Mouse (Mus musculus): Measurements from ENCODE around the gene Samd8.

The Samd8 gene

DNA sequence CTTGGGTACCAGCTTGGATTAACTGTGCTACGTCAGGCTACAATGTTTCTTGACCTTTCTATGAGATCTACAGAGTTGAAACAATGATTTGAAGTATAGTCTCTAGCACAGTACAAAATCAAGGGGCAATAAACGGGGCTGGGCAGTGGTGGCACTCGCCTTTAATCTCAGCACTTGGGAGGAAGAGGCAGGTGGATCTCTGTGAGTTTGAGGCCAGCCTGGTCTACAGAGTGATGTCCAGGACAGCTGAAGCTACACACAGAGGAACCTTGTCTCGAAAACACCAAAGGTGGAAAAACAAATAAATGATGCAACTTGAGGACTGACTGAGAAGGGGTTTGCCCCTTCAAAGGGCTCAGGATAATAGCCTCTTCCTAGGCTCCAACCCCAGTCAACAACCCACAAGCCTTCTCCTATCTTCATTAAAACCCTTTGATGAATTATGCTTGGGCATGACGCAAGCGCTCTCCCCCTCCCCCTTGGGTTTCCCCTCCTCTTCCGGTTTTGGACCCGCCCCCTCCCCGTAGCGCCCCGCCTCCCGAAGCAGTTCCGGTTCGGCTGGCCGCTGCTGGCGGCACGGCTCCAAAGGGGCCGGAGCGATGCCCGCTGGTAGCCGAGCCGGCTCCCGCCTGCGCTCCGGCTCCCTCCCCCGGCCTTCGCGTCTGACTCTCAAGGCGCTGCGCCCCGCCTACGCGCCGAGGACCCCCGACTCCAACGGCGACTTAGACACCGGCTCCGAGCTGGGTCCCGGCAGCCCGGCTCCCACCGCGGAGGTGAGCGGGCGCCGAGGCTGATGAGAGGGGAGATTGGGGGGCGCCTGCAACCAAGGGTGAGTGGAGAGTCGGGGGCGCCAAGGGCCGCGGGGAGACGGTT, at the start of gene Samd8:
Samd8 (plus strand) TSS at position 524 of the 873 bp plus-strand sequence.
- DNase-seq (ENCODE audit: inconsistent age in 2 of 2, low spot score in 1 of 2), result peak; percentile 90 to 96

DNA sequence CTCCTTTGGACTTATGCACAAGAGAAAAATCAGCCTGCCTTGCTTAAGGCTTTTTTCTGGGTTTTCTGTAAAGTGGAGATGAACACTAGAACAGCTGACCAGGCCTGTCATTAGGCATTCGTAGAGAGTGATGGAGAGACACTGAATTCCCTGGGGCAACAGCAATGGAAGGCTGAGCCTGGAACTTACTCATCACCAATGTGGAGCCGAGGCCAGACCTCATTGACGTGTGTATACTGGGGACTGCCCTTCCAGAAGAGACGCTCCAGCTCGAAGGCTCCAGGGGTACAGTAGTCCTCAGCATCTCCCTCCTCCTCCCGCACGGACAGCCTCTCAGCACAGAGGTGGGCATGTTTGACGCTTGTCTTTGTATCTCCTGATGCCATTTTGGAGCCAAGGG, 47.6 kb upstream of the Samd8 start:
- DNase-seq (ENCODE audit: inconsistent age in 2 of 2, low spot score in 1 of 2), result peak in 1 of 2 experiments; percentile 36

DNA sequence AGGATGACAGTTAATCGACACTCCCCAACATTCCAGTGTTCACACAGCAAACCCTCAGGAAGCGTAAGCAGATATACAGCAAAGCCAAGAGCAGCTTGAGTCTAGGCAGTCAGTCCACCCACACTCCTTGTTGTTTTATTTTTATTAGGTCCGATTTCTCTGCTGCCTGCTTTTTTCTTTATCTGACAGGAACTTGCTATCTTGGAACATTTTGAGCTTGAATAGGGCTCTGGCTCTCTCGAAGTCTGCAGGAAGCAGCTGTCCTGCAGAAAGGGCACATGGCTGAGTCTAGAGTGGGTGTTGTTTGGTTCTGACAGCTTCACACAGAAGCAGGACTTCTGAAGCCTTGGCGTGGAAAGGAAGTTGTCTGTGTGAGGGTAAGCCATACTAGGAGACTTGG, 47.1 kb upstream of the Samd8 start:
- DNase-seq (ENCODE audit: inconsistent age in 2 of 2, low spot score in 1 of 2), result peak; percentile 34 to 56

DNA sequence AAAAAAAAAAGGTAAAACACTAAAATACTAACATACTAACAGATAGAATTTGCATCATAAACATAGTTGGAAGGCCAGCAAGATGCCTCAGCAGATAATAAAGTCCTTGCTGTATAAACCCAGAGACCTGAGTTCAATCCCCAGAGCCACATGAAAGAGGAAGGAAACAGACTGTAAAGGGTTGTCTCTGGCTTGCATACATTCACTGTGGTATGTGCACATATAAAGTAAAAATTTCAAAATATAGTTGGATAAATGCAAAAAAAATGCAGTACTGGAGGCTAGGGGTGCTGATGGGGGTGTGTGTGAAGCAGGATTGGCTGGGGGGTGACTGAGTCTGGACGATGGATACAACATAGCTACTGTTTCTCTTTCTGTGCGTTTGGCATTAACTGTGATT, 44.9 kb upstream of the Samd8 start:
- DNase-seq (ENCODE audit: inconsistent age in 2 of 2, low spot score in 1 of 2), result no peak

- DNase-seq (ENCODE audit: inconsistent age in 2 of 2, low spot score in 1 of 2), result peak; percentile 64 to 90
These were observed 43.4 kb upstream of the Samd8 start for GRCm38 (mm10) chr14:21706759-21707571.

GRCm38 (mm10) chr14:21709545-21709944, 40.8 kb upstream of the Samd8 start:
- peak; percentile 75 to 87 for DNase-seq (ENCODE audit: inconsistent age in 2 of 2, low spot score in 1 of 2)

DNA sequence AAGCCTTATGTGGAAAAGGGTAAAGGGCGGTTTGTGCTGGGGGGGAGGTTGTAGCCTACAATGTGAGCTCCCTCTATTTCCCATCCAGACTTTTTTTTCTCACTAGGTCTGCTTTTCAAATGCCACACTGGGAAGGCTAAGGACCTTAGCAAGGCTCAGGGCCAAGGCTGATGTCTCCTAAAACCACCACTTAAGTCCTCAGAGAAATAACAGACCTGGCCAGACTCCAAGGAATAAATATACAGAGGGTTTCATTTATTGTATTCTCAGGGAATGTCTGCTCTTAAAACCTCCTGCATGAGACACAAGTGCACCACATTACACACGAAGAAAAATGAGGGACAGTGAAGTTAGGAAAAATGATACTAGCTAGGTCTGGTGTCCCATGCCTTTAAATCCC, 39.1 kb upstream of the Samd8 start:
- DNase-seq (ENCODE audit: inconsistent age in 2 of 2, low spot score in 1 of 2), result peak in 1 of 2 experiments; percentile 44

GRCm38 (mm10) chr14:21714486-21714885, 35.8 kb upstream of the Samd8 start, which contains the start of gene Dupd1:
TSS of gene Dupd1 (minus strand) at chr14:21714576.
- DNase-seq (ENCODE audit: inconsistent age in 2 of 2, low spot score in 1 of 2), result no peak

- no peak for DNase-seq (ENCODE audit: inconsistent age in 2 of 2, low spot score in 1 of 2)
These were observed 30.5 kb upstream of the Samd8 start for GRCm38 (mm10) chr14:21719646-21720383.

- DNase-seq (ENCODE audit: inconsistent age in 2 of 2, low spot score in 1 of 2), result no peak
These were observed 29.7 kb upstream of the Samd8 start for GRCm38 (mm10) chr14:21720430-21721205.

DNA sequence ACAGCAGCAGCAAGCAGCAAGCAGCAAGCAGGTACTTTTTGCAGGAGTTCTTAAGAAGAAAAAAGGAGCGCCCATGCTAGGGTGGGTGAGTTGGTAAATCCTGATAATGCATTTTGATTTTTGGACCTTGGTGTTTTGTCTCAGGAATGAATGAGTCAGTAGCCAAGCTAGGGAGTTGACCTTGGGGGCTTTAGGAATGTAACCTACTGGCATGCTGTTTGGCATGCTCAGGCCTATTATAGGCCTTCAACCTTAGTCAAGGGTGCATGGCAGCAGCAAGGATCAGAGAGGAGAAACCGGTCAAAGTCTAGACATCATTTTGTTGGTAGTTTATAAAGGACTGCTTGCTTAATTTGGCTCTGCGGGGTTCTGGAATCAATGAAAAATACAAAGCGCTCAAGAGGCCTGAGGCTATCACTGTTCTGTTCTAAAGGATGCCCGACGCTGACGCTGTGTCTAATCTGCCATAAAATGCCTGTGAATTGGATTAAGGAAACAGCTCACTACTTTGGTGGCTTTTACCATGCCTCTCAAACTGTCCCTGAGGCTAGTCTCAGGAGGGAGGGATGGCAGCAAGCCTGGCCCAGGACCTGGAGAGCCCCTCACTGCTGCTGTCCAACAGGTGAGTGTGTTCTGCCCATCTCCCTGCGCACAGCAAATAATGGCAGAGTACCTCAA, 28.2 kb upstream of the Samd8 start:
- DNase-seq (ENCODE audit: inconsistent age in 2 of 2, low spot score in 1 of 2), result peak; percentile 45 to 77

GRCm38 (mm10) chr14:21729031-21729732, 21.1 kb upstream of the Samd8 start:
- no peak for DNase-seq (ENCODE audit: inconsistent age in 2 of 2, low spot score in 1 of 2)

DNA sequence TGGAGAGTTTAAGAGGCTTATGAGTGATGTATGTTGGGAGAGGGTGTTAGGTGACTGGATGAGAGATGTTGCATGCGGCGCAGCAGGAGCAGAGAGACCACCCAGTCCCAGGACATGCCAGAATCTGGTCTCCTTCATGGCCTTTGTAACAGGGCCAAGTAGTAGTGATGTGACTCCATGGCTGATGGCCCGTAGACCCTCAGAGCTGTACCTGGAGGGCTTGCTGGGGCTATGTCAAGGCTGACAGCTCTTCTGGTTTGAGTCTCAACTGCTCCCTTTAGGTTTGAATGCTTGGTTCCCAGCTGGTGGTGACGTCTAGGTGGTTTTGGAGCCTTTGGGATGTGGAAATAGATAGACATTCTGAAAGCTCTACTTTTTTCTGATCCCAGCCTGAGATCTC, 20.4 kb upstream of the Samd8 start:
- no peak for DNase-seq (ENCODE audit: inconsistent age in 2 of 2, low spot score in 1 of 2)

DNA sequence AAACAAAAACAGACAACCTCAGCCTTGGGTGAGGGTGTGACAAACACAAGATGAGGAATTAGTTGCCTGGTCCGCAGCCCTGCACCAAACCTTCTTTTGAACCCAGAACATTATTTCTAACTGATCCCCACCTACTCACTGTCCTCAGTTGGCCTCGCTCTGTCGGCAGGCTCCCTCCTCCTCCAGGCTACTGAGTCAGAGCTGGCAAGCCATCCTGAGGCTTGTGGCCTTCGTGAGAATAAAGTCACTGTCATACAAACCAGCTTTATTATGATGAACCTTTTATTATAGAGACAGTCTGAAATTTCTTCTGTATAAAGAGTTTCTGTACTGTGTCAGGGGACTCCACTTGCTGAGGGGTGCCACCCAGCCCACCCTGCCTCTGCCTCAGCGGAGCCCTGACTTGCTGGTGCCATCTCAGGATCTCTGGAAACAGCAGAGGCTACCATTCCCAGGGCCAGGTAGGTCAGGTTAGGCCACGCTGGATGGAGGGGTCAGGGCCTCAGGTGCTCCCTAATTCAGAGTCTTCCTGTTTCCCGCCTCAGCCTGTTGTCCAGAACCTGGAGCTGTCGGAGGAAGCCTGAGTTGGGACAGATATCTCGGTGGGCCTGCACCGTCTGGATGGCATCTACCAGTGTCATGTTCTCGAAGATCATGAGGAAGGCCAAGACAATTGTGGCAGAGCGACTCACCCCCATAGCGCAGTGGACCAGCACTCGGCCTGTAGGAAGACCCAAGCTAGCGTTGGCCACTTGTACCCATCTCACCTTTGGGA, 17.0 kb upstream of the Samd8 start:
- no peak for DNase-seq (ENCODE audit: inconsistent age in 2 of 2, low spot score in 1 of 2)

- DNase-seq (ENCODE audit: inconsistent age in 2 of 2, low spot score in 1 of 2), result no peak
These were observed 10.0 kb upstream of the Samd8 start for GRCm38 (mm10) chr14:21740345-21740744.

DNA sequence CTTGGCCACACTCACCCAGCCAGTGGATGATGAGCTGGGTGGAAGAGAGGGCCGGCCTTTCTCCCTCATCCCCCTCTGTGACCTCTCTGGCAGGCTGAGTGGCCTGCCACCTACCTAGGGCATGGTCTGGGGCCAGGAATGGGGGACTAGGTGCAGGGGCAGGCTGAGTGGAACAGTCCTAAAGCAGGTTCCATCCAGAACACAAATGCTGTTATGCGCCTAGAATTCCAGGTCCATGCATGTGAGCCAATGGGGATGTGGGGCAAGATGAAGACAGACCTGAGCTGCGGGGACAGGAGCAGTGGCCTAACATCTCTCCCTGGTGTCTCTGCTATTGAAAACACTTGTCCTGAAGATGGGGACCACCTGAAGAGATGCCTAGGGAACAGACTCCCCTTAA, 9.0 kb upstream of the Samd8 start:
- no peak for DNase-seq (ENCODE audit: inconsistent age in 2 of 2, low spot score in 1 of 2)

GRCm38 (mm10) chr14:21741786-21742185, 8.5 kb upstream of the Samd8 start:
- DNase-seq (ENCODE audit: inconsistent age in 2 of 2, low spot score in 1 of 2), result peak; percentile 79 to 94

- DNase-seq (ENCODE audit: inconsistent age in 2 of 2, low spot score in 1 of 2), result no peak
These were observed 7.9 kb upstream of the Samd8 start for GRCm38 (mm10) chr14:21742441-21742840.

DNA sequence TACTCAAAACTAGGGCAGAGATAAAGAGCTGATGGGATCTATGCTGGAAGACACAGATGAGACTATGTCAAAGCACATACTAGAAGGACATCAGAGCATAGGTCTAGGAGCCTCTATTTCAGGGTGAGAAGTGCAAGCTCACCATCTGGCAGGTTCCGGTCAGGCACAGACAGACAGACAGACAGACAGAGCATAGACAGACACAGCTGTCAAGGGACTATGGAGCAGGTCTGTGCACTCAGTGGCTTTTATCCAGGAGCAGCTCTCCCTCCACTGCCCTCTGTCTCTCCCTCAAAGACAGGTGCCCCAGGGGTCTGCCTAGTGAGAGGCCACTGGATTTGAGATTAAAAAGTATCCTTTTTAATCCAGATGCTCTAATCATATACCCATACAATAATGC, 6.2 kb upstream of the Samd8 start:
- no peak for DNase-seq (ENCODE audit: inconsistent age in 2 of 2, low spot score in 1 of 2)
